Mouse (Mus musculus): ENCODE data around the gene Trim41. TPM values are rescaled to one million over a fixed set of nuclear protein-coding genes. Genes with fewer than 3 reads are reported as not detected.
A peak's percentile ranks its signal among the peaks of the same experiment; 100 is the strongest.
"Not testable (repeated sequence)": the region's sequence is repeated elsewhere in the genome, so short reads cannot be mapped to it uniquely, and the experiment has no call there.

Trim41 gene
- 10 to 100 TPM; 47.1 to 48.6 TPM for total RNA-seq (2021)
- long read RNA-seq, experiment 1, partial matches to known transcripts: 0 of 6 reads
- long read RNA-seq, experiment 1, other reads (novel, unspliced or antisense): 5 of 6 reads
- long read RNA-seq, experiment 2, partial matches to known transcripts: 2 of 11 reads
- long read RNA-seq, experiment 2, other reads (novel, unspliced or antisense): 6 of 11 reads

- peak; percentile 99 to 100 for DNase-seq (ENCODE audit: low spot score in 2 of 2)
Observed at GRCm38 (mm10) chr11:48816800-48817665, at the start of gene Trim41. Trim41 (minus strand) TSS chr11:48817353.

DNA sequence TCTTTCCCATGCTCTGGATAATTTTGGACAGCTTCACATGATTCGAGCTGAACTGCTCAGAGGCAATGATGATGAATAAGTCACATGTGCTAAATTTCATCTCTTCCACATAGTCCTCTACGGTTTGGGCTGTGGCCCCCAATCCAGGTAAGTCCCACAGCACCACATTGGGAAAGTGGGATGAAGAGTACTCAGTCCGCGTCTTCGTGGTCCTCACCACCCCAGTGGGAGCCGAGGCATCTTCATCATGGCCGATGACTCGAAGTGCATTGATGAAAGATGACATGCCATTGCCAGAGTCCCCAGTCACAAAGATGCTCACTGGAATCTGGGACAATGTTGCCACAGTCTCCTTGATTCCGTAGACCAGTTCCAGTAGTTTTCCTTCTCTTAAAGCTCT lies 49.3 kb upstream of the Trim41 start:
- no peak for DNase-seq (ENCODE audit: low spot score in 2 of 2)

DNA sequence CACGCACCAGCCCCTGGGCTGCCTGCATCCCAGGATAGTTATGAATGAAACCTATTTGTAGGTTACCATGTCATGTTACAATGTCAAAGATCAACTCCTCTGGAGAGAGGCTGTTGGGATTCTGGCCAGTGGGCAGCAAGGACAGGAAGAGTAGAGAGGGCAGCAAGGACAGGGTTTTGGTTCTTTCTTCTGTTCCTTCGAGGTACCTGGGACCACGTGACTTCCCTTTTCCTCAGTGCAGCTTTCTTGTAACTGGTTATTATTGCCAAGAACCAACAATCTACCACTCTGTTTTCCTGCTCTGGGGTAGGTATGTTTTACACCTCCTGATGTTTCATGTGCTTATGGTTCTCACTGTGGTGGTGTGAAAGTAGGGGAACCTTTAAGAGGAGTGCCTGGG lies 46.7 kb upstream of the Trim41 start:
- no peak for DNase-seq (ENCODE audit: low spot score in 2 of 2)

- no peak for DNase-seq (ENCODE audit: low spot score in 2 of 2)
Observed at GRCm38 (mm10) chr11:48862784-48863319, 45.7 kb upstream of the Trim41 start.

- peak in 1 of 2 experiments; percentile 73 for DNase-seq (ENCODE audit: low spot score in 2 of 2)
Observed at GRCm38 (mm10) chr11:48859014-48859413, 41.9 kb upstream of the Trim41 start.

DNA sequence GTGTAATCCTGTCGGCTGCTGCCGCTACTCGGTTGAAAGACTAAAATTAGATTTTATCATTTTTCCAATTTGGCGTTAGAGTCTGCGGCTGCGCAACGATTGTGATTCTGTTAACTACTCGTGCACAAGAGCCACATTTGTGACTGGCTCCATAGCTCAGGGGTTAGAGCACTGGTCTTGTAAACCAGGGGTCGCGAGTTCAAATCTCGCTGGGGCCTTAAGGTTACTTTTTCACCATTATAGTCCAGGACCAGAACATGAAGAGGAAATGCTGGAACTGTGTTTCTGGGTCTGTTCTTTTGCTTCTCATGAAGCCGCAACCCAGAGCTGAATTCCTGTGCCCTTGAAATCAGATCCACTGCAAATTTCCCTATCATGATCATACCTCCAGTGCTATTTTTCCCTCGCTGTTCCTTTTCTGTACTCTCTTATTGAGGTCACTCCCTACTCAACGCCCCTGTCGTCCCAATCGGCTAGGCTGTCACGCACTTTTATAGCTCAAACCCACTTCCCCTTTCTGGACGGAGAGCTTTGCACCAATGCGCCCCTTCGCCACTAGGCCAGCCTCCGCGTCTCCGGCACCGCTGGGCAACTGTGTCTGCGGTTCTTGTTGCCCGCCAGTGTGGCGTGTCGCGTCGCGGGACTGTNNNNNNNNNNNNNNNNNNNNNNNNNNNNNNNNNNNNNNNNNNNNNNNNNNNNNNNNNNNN lies 36.5 kb upstream of the Trim41 start:
- peak; percentile 91 to 94 for DNase-seq (ENCODE audit: low spot score in 2 of 2)

- peak in 1 of 2 experiments; percentile 12 for DNase-seq (ENCODE audit: low spot score in 2 of 2)
Observed at GRCm38 (mm10) chr11:48852624-48853473, 35.7 kb upstream of the Trim41 start.

DNA sequence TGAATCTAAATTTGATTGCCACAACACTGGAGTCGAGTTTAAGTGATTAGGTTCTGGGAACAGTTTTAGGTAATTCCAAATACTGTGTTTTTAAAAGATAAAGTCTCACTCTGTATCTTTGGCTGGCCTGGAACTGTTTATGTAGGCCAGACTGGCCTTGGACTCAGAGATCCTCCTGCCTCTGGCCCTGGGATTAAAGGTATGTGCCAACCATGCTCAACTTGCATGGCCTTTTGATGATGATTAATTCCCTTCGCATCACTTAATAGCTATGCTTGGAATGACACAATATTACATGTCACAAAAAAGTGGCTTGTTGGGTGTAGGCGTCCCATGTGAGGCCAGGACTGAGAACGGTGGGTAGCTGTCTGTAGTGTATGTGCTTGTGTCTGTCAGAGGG lies 35.0 kb upstream of the Trim41 start:
- DNase-seq (ENCODE audit: low spot score in 2 of 2): no peak

GRCm38 (mm10) chr11:48851270-48851995 lies 34.3 kb upstream of the Trim41 start:
- DNase-seq (ENCODE audit: low spot score in 2 of 2): no peak

GRCm38 (mm10) chr11:48850240-48850639 lies 33.1 kb upstream of the Trim41 start:
- DNase-seq (ENCODE audit: low spot score in 2 of 2): no peak

- DNase-seq (ENCODE audit: low spot score in 2 of 2): no peak
Observed at GRCm38 (mm10) chr11:48846881-48847280, 29.7 kb upstream of the Trim41 start.

DNA sequence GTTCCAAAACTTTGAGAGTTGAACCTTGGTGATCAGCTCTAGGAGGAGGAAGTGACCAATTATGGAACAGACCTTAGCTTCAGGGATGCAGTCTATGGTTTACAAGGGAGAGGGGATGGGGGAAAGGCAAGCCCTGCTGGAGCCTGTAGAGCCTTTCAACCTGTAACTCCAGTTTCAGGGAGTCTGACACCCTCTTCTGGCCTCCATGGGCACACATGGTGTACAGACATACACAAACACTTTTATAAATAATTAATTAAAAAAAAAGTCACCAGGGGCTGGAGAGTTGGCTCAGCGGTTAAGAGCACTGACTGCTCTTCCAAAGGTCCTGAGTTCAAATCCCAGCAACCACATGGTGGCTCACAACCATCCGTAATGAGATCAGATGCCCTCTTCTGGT lies 29.2 kb upstream of the Trim41 start:
- not testable (repeated sequence) for DNase-seq (ENCODE audit: low spot score in 2 of 2)

GRCm38 (mm10) chr11:48845244-48845815 lies 28.2 kb upstream of the Trim41 start:
- no peak for DNase-seq (ENCODE audit: low spot score in 2 of 2)

GRCm38 (mm10) chr11:48844309-48844708 lies 27.2 kb upstream of the Trim41 start:
- DNase-seq (ENCODE audit: low spot score in 2 of 2): peak in 1 of 2 experiments; percentile 28

DNA sequence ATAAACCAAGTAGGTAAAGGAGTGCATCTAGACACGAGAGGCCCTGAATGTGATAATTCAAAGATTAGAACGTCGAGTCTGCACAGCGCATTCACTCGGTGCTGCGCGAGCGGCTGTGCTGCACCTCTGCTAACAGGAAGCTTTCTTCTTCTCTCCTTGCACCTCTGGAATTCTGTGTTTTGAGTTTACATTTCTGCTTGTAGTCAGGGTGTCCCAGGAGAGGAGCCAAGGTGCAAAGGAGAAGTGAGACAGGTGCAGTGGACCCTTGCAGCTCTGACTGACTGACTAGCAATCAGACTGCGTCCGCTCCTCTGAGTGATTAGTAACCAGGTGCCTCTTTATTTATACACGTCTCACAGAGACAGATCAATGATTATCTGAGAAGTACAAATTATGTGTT lies 26.0 kb upstream of the Trim41 start:
- DNase-seq (ENCODE audit: low spot score in 2 of 2): no peak

DNA sequence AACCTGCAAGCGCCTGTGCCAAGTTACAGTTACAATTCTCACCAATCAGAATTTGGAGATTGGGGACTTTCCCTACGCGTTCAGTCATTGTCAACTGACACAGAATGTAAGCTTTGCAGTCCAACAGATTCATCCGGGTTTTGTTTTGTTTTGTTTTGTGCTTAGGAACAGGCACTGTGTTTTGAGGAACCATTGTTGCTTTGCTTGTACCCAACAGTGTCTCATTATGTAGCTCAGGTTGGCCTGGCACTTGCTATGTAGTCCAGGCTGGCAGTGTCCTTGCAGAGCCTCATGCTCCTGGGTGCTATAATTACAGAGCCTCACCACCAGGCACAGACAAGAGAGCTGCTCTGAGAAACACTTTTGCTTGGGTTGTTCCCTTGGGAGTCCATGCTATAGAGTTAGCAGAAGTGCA lies 25.2 kb upstream of the Trim41 start:
- DNase-seq (ENCODE audit: low spot score in 2 of 2): no peak

DNA sequence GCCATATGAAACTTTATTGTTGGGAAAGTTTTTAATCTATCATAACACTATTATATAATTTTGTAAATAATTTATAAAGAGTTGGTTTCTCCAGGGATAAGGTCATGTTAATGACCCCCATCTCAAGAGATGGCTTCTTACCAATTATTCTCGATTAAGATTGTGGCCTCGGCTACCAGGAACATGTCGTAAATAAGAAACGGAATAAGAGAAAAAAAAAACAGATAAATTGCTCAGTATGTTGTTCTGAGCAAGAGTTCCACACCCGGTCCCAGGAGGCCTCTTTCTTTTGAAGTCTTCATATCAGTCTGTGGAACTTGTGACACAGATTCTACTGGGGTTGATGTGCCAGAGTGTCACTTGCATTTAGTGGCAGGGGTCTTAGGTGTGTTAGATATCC lies 24.1 kb upstream of the Trim41 start:
- no peak for DNase-seq (ENCODE audit: low spot score in 2 of 2)

GRCm38 (mm10) chr11:48840805-48841204 lies 23.7 kb upstream of the Trim41 start:
- DNase-seq (ENCODE audit: low spot score in 2 of 2): no peak

DNA sequence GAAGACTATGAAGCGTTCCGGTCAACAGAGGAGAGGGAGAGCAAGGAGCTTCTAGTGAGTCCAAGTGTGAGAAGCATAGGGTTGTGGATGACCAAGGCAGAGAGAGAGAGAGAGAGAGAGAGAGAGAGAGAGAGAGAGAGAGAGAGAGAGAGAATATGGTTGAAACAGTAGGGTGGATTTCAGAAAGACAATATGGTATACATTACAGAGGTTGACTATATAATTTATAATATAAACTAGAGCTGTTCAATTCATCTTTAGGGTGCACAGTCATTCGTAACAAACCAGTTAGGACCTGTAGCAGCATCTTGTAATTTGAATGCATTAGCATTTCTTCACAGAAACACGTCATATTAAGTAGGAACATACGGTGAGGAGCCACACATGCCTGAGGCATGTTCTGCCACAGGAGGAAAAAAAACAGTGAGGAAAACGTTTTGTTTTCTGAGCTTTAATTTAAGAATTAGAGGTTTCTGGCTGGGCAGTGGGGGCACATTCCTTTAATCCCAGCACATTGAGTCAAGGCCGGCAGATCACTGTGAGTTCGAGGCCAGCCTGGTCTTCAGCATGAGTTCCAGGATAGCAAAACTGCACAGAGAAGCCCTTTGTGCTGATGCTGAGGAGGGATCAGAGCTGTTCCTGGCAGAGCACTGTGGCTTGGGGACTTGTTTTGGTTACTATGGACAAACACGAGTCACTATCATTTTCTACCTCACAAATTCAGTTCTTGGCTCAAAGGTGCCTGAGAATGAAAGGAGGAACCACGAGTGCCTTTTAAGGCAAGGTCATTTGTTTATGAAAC lies 21.9 kb upstream of the Trim41 start:
- no peak for DNase-seq (ENCODE audit: low spot score in 2 of 2)
